Mouse (Mus musculus) adrenal gland, postnatal 4 days (tissue): ENCODE results near the gene 4921511M17Rik. TPM values are rescaled to one million over a fixed set of nuclear protein-coding genes. Genes with fewer than 3 reads are reported as not detected.
"Not testable (repeated sequence)": the region's sequence is repeated elsewhere in the genome, so short reads cannot be mapped to it uniquely, and the experiment has no call there.

ENCODE experiments used
- DNase-seq, 2 experiments: peaks; one replicate each; pipeline ENCODE4 v3.0.0; 2021 to 2022; ENCODE audit warnings: low spot score in 2 of 2, mixed read lengths in 2 of 2
- long read RNA-seq, 2 experiments: library from polyadenylated mRNA; stranded (forward); transcript quantifications; one replicate each; pipeline ENCODE4 v2.0.0; 2021
- total RNA-seq, 2 experiments: library from RNA; stranded (reverse); gene quantifications; 2 replicates each; pipeline ENCODE4 v1.2.3; 2021

Gene 4921511M17Rik
- not detected for total RNA-seq
- long read RNA-seq, experiment 1, result 0 reads
- long read RNA-seq, experiment 2, result 0 reads

DNA sequence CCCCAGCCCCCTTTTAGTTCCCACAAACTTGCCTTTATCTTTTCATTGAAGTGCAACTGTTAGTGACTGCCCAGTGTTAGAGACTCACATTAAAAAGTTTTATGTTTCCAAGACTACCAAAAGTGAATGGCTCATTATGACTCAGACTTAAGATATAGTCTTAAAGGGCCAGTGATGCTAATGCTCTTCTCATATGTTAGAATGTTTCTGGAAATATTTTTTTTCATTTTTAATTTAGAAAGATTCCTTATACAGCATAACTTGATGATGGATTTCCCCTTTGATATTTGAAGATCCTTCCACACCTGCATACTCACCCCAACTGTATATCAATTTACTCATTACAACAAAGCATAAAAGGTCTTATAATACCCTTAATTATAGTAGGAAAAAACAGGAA is at the start of gene 4921511M17Rik:
TSS of gene 4921511M17Rik (minus strand) at position 101 of the 400 bp plus-strand sequence.
- DNase-seq, result not testable (repeated sequence)

DNA sequence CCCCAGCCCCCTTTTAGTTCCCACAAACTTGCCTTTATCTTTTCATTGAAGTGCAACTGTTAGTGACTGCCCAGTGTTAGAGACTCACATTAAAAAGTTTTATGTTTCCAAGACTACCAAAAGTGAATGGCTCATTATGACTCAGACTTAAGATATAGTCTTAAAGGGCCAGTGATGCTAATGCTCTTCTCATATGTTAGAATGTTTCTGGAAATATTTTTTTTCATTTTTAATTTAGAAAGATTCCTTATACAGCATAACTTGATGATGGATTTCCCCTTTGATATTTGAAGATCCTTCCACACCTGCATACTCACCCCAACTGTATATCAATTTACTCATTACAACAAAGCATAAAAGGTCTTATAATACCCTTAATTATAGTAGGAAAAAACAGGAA is 21.3 kb upstream of the 4921511M17Rik start, which contains the start of gene Gm10057:
TSS of gene Gm10057 (minus strand) at position 101 of the 400 bp plus-strand sequence.
- DNase-seq, result not testable (repeated sequence)

DNA sequence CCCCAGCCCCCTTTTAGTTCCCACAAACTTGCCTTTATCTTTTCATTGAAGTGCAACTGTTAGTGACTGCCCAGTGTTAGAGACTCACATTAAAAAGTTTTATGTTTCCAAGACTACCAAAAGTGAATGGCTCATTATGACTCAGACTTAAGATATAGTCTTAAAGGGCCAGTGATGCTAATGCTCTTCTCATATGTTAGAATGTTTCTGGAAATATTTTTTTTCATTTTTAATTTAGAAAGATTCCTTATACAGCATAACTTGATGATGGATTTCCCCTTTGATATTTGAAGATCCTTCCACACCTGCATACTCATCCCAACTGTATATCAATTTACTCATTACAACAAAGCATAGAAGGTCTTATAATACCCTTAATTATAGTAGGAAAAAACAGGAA is 21.1 kb downstream of the 4921511M17Rik start, which contains the start of gene Samt1:
TSS of gene Samt1 (minus strand) at position 101 of the 400 bp plus-strand sequence.
- DNase-seq, result not testable (repeated sequence)

DNA sequence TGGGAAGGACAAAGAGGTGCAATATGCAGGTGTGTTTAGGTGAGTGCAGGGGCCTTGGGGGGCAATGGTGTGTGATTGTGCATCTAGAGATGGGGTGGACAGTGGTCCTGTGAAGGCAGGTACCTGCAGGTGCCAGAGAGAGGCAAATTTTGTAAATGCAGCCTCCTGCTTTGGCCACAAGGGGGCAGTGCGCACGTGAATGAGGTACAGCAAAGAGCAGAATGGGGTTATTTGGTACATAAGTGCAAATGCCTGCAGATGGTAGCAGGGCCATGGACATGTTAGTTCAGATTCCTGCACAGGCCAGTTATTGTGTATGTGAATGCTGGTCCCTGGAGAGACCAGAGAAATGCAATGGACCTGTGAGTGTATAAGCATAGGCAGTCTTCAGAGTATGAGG is 56.7 kb downstream of the 4921511M17Rik start:
- not testable (repeated sequence) for DNase-seq

DNA sequence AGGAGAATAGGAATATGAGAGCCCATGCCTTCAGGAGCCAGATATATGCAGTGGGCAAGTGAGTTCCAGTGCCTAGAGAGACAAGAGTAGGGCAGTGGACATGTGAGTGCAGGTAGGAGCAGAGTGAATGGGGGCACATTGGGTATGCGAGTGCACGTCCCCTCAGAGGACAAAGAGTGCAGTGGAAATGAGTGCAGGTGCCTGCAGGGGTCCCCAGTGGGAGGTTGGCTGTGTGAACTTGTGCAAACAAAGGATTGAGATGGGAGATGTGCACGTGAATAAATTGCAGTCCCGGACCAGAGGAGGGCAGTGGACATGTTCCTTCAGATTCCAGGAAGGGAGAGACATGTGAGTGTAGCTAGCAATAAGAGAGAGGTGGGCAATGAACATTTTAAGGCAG is 57.2 kb downstream of the 4921511M17Rik start:
- not testable (repeated sequence) for DNase-seq

DNA sequence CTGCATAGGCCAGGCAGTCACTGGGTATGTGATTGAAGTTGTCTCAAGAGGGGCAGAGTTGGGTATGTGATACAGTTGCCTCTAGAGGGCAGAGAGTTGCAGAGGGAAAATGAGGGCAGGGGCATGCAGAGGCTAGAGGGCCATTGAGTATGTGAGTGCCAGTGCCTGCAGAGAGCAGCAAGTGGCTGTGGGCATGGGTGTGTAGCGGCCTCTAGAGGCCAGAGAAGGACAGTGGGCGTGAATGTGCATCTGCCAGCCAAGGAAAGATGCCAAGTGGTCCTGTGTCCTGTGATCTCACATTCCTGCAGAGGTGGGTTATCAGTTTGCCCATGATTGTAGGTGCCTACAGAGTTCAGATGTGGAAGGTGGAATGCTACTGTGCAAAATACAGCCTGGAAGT is 59.2 kb downstream of the 4921511M17Rik start:
- DNase-seq, result no peak

Other genes starting within 250 kb of the 4921511M17Rik start
- 1 to 10 TPM; 1.6 to 2.3 TPM for gene Spin2c, start 201.6 kb downstream of the 4921511M17Rik start, total RNA-seq
- not detected for gene Samt1, start 21.2 kb downstream of the 4921511M17Rik start, total RNA-seq
- gene Gm10057, start 21.2 kb upstream of the 4921511M17Rik start, total RNA-seq, result not detected
- not detected for gene Gm15140, start 86.9 kb upstream of the 4921511M17Rik start, total RNA-seq